ENCODE assay signal across 15 mouse cellular contexts in genomic region chr5:142897568-142898248, GRCm38 (mm10). TPM values are rescaled to one million over a fixed set of nuclear protein-coding genes. Genes with fewer than 3 reads are reported as not detected.
A peak's percentile ranks its signal among the peaks of the same experiment; 100 is the strongest.
DNase-seq lines count a peak whose midpoint lies in the region; ATAC-seq and TF ChIP-seq lines count a peak whose summit lies in the region.
"Had no signal": no experiment of that assay in that cellular context is flagged by ENCODE, and none has a peak within 500 bp of the region (broad histone marks: within the 10 kb centered on the region; RNA-seq: fewer than 3 reads in every experiment).

No protein-coding gene starts in this region.

- no peak for ATAC-seq in heart, postnatal 0 days (ENCODE audit: insufficient read depth, low read depth)
- peak; percentile 66 for ATAC-seq in intestine, embryonic 16.5 days
- no peak for ATAC-seq in forebrain, embryonic 14.5 days
- ATAC-seq: hindbrain, postnatal 0 days; midbrain, embryonic 13.5 days had no signal

- TF ChIP-seq CTCF in heart, postnatal 0 days (IDR thresholded peaks at IDR 0.05; ENCODE audit: low read depth), result no peak

- no peak overlapping the region for H3K4me2 ChIP-seq in heart, postnatal 0 days (ENCODE audit: low read depth, low read length)
- H3K4me2 ChIP-seq in intestine, embryonic 16.5 days (ENCODE audit: low read depth, low read length), result no peak overlapping the region
- H3K4me2 ChIP-seq in forebrain, embryonic 14.5 days (ENCODE audit: low read length), result no peak overlapping the region
- H3K4me2 ChIP-seq: limb, embryonic 15.5 days; midbrain, embryonic 13.5 days had no signal

- no peak overlapping the region for H3K9ac ChIP-seq in heart, postnatal 0 days (replicated peaks; ENCODE audit: low read depth, low read length)
- no peak overlapping the region for H3K9ac ChIP-seq in intestine, embryonic 16.5 days (ENCODE audit: low read depth, low read length)
- H3K9ac ChIP-seq in forebrain, embryonic 14.5 days (ENCODE audit: low read length), result no peak overlapping the region
- H3K9ac ChIP-seq: limb, embryonic 15.5 days; midbrain, embryonic 13.5 days had no signal

- DNase-seq in heart, postnatal 0 days (ENCODE audit: low spot score), result no peak
- no peak for DNase-seq in heart, embryonic 10.5 days (ENCODE audit: low spot score)
- DNase-seq in 416B (ENCODE audit: low read depth), result peak; percentile 16
- peak; percentile 56 for DNase-seq in Muller cell, postnatal 12 days (ENCODE audit: inconsistent ontology term)
- DNase-seq in midbrain, embryonic 10.5 days (ENCODE audit: low spot score), result no peak
- no peak for DNase-seq in forebrain, embryonic 14.5 days (ENCODE audit: low spot score)
- DNase-seq: adrenal gland, postnatal 36 days; cerebellum, postnatal 10 days; gastrocnemius, postnatal 10 days; kidney, adult 9 months had no signal

- peaks cover 16% of the 10 kb centered on the region; the same call in 1 of the 2 replicates for H3K4me1 ChIP-seq in heart, postnatal 0 days (ENCODE audit: control insufficient read depth, insufficient read depth)
- H3K4me1 ChIP-seq in heart, embryonic 10.5 days, result peaks cover 19% of the 10 kb centered on the region
- H3K4me1 ChIP-seq in intestine, embryonic 16.5 days (ENCODE audit: control insufficient read depth, insufficient read depth, low read length), result peaks cover 13% of the 10 kb centered on the region
- peaks cover 29% of the 10 kb centered on the region for H3K4me1 ChIP-seq in midbrain, embryonic 10.5 days
- H3K4me1 ChIP-seq in forebrain, embryonic 14.5 days (ENCODE audit: control insufficient read depth, insufficient read depth, low read length), result peaks cover 11% of the 10 kb centered on the region

- 83% methylated on average over 7 of the region's 7 CpGs for WGBS in heart, postnatal 0 days
- WGBS in heart, embryonic 10.5 days, result 90% methylated on average over 7 of the region's 7 CpGs
- WGBS in intestine, embryonic 16.5 days, result 72% methylated on average over 7 of the region's 7 CpGs
- 92% methylated on average over 7 of the region's 7 CpGs for WGBS in midbrain, embryonic 10.5 days
- WGBS in forebrain, embryonic 14.5 days, result 95% methylated on average over 7 of the region's 7 CpGs

- no peak for TF ChIP-seq EP300 in heart, postnatal 0 days (IDR thresholded peaks at IDR 0.05; ENCODE audit: low read depth)

- H3K27ac ChIP-seq in heart, postnatal 0 days (ENCODE audit: low read depth), result peak overlapping the region; percentile 27; the same call in 1 of the 2 replicates
- no peak overlapping the region for H3K27ac ChIP-seq in heart, embryonic 10.5 days
- peak overlapping the region; percentile 45; the same call in 1 of the 2 replicates for H3K27ac ChIP-seq in intestine, embryonic 16.5 days (ENCODE audit: low read length)
- H3K27ac ChIP-seq in midbrain, embryonic 10.5 days (replicated peaks), result no peak overlapping the region
- no peak overlapping the region for H3K27ac ChIP-seq in forebrain, embryonic 14.5 days (ENCODE audit: low read depth, low read length)
- H3K27ac ChIP-seq: forebrain, embryonic 10.5 days; hindbrain, postnatal 0 days; limb, embryonic 15.5 days; midbrain, embryonic 13.5 days had no signal

- no peak overlapping the region for H3K4me3 ChIP-seq in heart, postnatal 0 days (ENCODE audit: low read depth, low read length)
- no peak overlapping the region for H3K4me3 ChIP-seq in heart, embryonic 10.5 days
- H3K4me3 ChIP-seq in intestine, embryonic 16.5 days (ENCODE audit: low read length), result no peak overlapping the region
- no peak overlapping the region for H3K4me3 ChIP-seq in midbrain, embryonic 10.5 days
- no peak overlapping the region for H3K4me3 ChIP-seq in forebrain, embryonic 14.5 days (ENCODE audit: low read depth, low read length)
- H3K4me3 ChIP-seq: forebrain, embryonic 10.5 days; limb, embryonic 15.5 days; midbrain, embryonic 13.5 days had no signal

- peaks cover 38% of the 10 kb centered on the region for H3K36me3 ChIP-seq in heart, postnatal 0 days (replicated peaks; ENCODE audit: control insufficient read depth, insufficient read depth, low read length)
- H3K36me3 ChIP-seq in heart, embryonic 10.5 days, result peaks cover 44% of the 10 kb centered on the region
- H3K36me3 ChIP-seq in intestine, embryonic 16.5 days (ENCODE audit: control insufficient read depth, insufficient read depth, low read length), result peaks cover 13% of the 10 kb centered on the region
- peaks cover 52% of the 10 kb centered on the region for H3K36me3 ChIP-seq in midbrain, embryonic 10.5 days
- peaks cover 45% of the 10 kb centered on the region for H3K36me3 ChIP-seq in forebrain, embryonic 14.5 days (ENCODE audit: control insufficient read depth, insufficient read depth, low read length)

- no peaks in the 10 kb centered on the region for H3K27me3 ChIP-seq in heart, postnatal 0 days (ENCODE audit: control insufficient read depth, insufficient read depth, low read length)
- H3K27me3 ChIP-seq in heart, embryonic 10.5 days (ENCODE audit: insufficient read depth, poor library complexity, severe bottlenecking), result no peaks in the 10 kb centered on the region
- no peaks in the 10 kb centered on the region for H3K27me3 ChIP-seq in intestine, embryonic 16.5 days (replicated peaks; ENCODE audit: control insufficient read depth, insufficient read depth, low read length)
- H3K27me3 ChIP-seq in midbrain, embryonic 10.5 days (ENCODE audit: low read depth, poor library complexity, severe bottlenecking), result no peaks in the 10 kb centered on the region
- no peaks in the 10 kb centered on the region for H3K27me3 ChIP-seq in forebrain, embryonic 14.5 days (replicated peaks; ENCODE audit: control insufficient read depth, insufficient read depth, low read length)
- H3K27me3 ChIP-seq: limb, embryonic 15.5 days; midbrain, embryonic 13.5 days had no signal

- no peaks in the 10 kb centered on the region for H3K9me3 ChIP-seq in heart, postnatal 0 days (replicated peaks; ENCODE audit: control insufficient read depth, low read length)
- H3K9me3 ChIP-seq in heart, embryonic 10.5 days, result no peaks in the 10 kb centered on the region
- H3K9me3 ChIP-seq in intestine, embryonic 16.5 days (ENCODE audit: control insufficient read depth, low read length), result no peaks in the 10 kb centered on the region
- H3K9me3 ChIP-seq in midbrain, embryonic 10.5 days (replicated peaks), result no peaks in the 10 kb centered on the region
- H3K9me3 ChIP-seq in forebrain, embryonic 14.5 days (replicated peaks; ENCODE audit: control insufficient read depth, low read length), result no peaks in the 10 kb centered on the region
- H3K9me3 ChIP-seq: forebrain, embryonic 10.5 days; limb, embryonic 15.5 days; midbrain, embryonic 13.5 days had no signal

RNA-seq across cellular contexts. Expression of gene Fbxl18, which starts 2.5 kb away (rescaled TPM):
- 12.5 and 17.8 TPM in 2 replicates for total RNA-seq in heart, postnatal 0 days (2014; rRNA removed; ENCODE audit: low replicate concordance)
- polyA plus RNA-seq in heart, postnatal 0 days (2015; fragmentation: Nextera tagmentation; extraction: Ambion mirVana), result 6.8 and 7.3 TPM in 2 replicates
- 13.4 and 14.6 TPM in 2 replicates for polyA plus RNA-seq in heart, embryonic 10.5 days (2016; fragmentation: Nextera tagmentation; extraction: Ambion mirVana)
- 7.7 and 10.3 TPM in 2 replicates for polyA plus RNA-seq in intestine, embryonic 16.5 days (2015; fragmentation: Nextera tagmentation; extraction: Ambion mirVana)
- 23.4 and 24.6 TPM in 2 replicates for polyA plus RNA-seq in midbrain, embryonic 10.5 days (2016; fragmentation: Nextera tagmentation; extraction: Ambion mirVana)
- 14.5 and 20.8 TPM in 2 replicates for polyA plus RNA-seq in forebrain, embryonic 14.5 days (2014; fragmentation: Nextera tagmentation; extraction: Ambion mirVana)

RNA-seq across cellular contexts. Expression of gene Actb, which starts 8.8 kb away (rescaled TPM):
- 2,129 and 2,574 TPM in 2 replicates for total RNA-seq in heart, postnatal 0 days (2014; rRNA removed; ENCODE audit: low replicate concordance)
- 4,473 and 4,544 TPM in 2 replicates for polyA plus RNA-seq in heart, postnatal 0 days (2015; fragmentation: Nextera tagmentation; extraction: Ambion mirVana)
- 6,505 and 8,921 TPM in 2 replicates for polyA plus RNA-seq in heart, embryonic 10.5 days (2016; fragmentation: Nextera tagmentation; extraction: Ambion mirVana)
- polyA plus RNA-seq in intestine, embryonic 16.5 days (2015; fragmentation: Nextera tagmentation; extraction: Ambion mirVana), result 14,111 and 16,287 TPM in 2 replicates
- 12,690 and 13,877 TPM in 2 replicates for polyA plus RNA-seq in midbrain, embryonic 10.5 days (2016; fragmentation: Nextera tagmentation; extraction: Ambion mirVana)
- polyA plus RNA-seq in forebrain, embryonic 14.5 days (2014; fragmentation: Nextera tagmentation; extraction: Ambion mirVana), result 18,122 and 18,216 TPM in 2 replicates

Comparison
In these comparisons a context has a peak if more than half of its experiments do, and no peak if none do; other contexts are left out.
1. H3K27ac ChIP-seq: peak in heart, postnatal 0 days (single experiment) and intestine, embryonic 16.5 days (single experiment); none in heart, embryonic 10.5 days (single experiment), midbrain, embryonic 10.5 days (single experiment) and forebrain, embryonic 14.5 days (single experiment).
2. DNase-seq: peak in 416B (single experiment) and Muller cell, postnatal 12 days (single experiment); none in heart, postnatal 0 days (single experiment), heart, embryonic 10.5 days (single experiment), midbrain, embryonic 10.5 days (single experiment) and forebrain, embryonic 14.5 days (single experiment).